Mouse (Mus musculus) midbrain, embryonic 13.5 days (tissue): Measurements from ENCODE around the gene Cadps. TPM values are rescaled to one million over a fixed set of nuclear protein-coding genes. Genes with fewer than 3 reads are reported as not detected.

Source experiments
- ATAC-seq: fragments of 200-750 bp; cut with Nextera tagmentation; 2 replicates; pipeline ENCODE4 v1.8.0; 2017; ENCODE audit warnings: mild to moderate bottlenecking, moderate TSS enrichment, moderate library complexity
- H3K27ac ChIP-seq: fragments of 300-500 bp; sonication (generic); 2 replicates; pipeline ENCODE4 v1.5.1; 2015; ENCODE audit warnings: inconsistent platforms, mild to moderate bottlenecking, moderate library complexity
- H3K27me3 ChIP-seq: fragments of 300-500 bp; sonication (generic); 2 replicates; pipeline ENCODE4 v1.6.1; 2015; ENCODE audit warnings: mild to moderate bottlenecking, inconsistent platforms
- H3K36me3 ChIP-seq: fragments of 300-500 bp; sonication (generic); 2 replicates; pipeline ENCODE4 v1.6.1; 2015; ENCODE audit warnings: mild to moderate bottlenecking, inconsistent platforms
- H3K4me1 ChIP-seq: fragments of 300-500 bp; sonication (generic); replicated peaks from 2 replicates; pipeline ENCODE4 v1.6.1; 2015; ENCODE audit warnings: inconsistent platforms
- H3K4me2 ChIP-seq: fragments of 300-500 bp; sonication (generic); replicated peaks from 2 replicates; pipeline ENCODE4 v1.6.1; 2015; ENCODE audit warnings: moderate library complexity, mild to moderate bottlenecking, inconsistent platforms
- H3K4me3 ChIP-seq: fragments of 300-500 bp; sonication (generic); replicated peaks from 2 replicates; pipeline ENCODE4 v1.5.1; 2015; ENCODE audit warnings: mild to moderate bottlenecking, inconsistent platforms
- H3K9ac ChIP-seq: fragments of 300-500 bp; sonication (generic); replicated peaks from 2 replicates; pipeline ENCODE4 v1.6.1; 2015; ENCODE audit warnings: mild to moderate bottlenecking, inconsistent platforms
- H3K9me3 ChIP-seq: fragments of 300-500 bp; sonication (generic); 2 replicates; pipeline ENCODE4 v1.6.1; 2016; ENCODE audit warnings: mild to moderate bottlenecking, inconsistent platforms
- WGBS: fragments of 180-500 bp; shearing (Covaris S2); methylation state at CpG from one replicate; pipeline ENCODE4 v1.1.7; 2015; 5-methylcytosine and 5-hydroxymethylcytosine counted together
- polyA plus RNA-seq: library from polyadenylated mRNA; unstranded; fragments of >200 nt; fragmentation: Nextera tagmentation; extraction: Ambion mirVana; gene quantifications from 2 replicates; pipeline ENCODE4 v1.2.1, GENCODE M21; 2015

Gene Cadps
- polyA plus RNA-seq, 1 experiment from 2014 or later: 24.2 TPM

DNA sequence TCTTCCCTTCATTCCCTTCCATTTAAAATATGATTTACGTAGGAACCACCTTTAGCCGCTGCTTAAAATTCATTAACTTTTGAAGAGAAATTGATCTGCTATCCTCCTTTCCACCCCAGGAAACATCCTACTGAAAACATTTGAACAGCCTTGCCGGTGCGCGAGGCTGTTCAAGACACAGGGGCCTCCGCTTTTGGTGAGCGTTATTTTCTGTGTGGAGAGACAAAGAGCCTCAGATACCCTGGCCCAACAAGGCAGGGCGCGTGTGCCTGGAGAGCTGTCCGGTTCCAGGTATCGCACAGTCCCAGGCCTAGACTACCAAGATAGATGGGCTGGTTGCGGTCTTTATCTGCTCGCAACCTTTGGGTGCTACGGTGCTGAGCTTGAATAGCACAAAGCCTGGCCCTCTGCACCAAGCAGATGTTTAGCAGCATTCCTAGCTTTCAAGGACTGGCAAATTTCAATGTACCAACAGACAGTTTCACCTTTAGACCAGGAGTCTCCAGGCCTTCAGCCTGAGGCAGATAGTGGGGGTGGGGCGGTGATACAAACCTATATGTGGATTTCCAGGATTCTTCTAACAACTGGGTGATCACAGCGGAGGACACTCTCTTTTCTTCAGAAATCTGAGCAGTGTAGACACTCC is 472.5 kb downstream of the Cadps start:
- Histone ChIP-seq H3K4me3 (no peak overlapping the region), H3K9ac (no peak overlapping the region)
- 6% methylated on average over 16 of the region's 16 CpGs for WGBS

DNA sequence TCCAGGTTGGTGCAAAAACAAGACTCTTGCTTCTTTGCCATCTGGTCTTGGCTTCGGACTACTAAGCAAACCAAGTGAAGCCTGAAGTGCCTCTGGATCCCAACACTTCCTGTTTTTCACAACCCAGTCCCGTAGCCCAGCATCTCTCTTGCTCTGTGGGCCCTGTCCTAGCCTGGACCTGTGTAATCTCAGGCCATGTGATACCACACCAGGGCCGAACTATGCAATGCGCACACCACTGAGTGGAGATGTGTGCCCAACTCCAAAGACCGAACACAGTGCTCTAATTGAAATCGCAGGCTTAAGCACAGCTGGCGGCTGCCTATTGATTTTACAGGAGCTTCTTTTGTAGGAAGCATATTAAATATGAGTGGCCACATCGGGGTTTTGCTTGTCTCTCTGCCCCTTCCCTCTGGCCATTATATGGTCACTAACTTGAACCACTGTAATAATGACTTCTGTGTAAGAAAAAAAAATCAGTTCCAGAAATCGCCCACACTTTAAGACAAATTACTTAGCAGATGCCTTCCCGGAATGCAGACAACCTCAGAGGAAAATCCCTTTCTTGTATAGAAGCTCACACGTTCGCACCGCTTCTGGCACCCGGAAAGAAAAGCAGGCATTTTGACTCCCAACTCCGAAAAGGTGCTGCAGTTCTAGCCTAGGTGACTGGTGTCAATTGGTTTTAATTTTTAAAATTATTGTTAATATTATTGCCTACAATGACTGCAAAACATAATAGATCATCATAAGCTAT is 473.4 kb downstream of the Cadps start:
- no peak overlapping the region for H3K4me2 ChIP-seq
- H3K27me3 ChIP-seq: peaks cover 99% of the 10 kb centered on the region
- H3K4me1 ChIP-seq: peaks cover 30% of the 10 kb centered on the region
- no peak for ATAC-seq
- H3K36me3 ChIP-seq: no peaks in the 10 kb centered on the region
- no peak overlapping the region for H3K27ac ChIP-seq
- H3K4me3 ChIP-seq: no peak overlapping the region
- no peak overlapping the region for H3K9ac ChIP-seq
- H3K9me3 ChIP-seq: no peaks in the 10 kb centered on the region
- 10% methylated on average over 15 of the region's 15 CpGs for WGBS

More for the DNA sequence above, 472.5 kb downstream of the Cadps start:
- peaks cover 21% of the 10 kb centered on the region for H3K4me1 ChIP-seq
- no peaks in the 10 kb centered on the region for H3K9me3 ChIP-seq
- H3K4me2 ChIP-seq: no peak overlapping the region
- H3K36me3 ChIP-seq: no peaks in the 10 kb centered on the region
- H3K27ac ChIP-seq: no peak overlapping the region
- H3K27me3 ChIP-seq: peaks cover 98% of the 10 kb centered on the region
- no peak for ATAC-seq

DNA sequence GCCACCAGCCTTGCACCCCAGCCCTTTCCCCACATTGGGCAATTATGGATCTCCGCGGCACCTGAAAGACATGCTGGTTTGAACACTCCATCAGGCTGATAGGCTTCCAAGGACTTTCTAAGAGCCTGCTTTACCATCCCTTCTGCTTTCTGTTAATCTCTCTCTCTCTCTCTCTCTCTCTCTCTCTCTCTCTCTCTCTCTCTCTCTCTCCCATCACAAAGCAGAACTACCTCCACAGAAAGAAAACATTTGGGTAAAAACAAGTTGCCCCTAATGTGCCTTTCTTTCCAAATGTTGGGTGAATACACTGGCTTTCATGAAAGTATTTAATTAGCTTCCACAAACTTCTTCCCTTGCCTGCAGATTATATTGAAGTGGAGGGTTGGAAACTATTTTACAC is 474.8 kb downstream of the Cadps start, which contains the start of gene Fezf2:
Gene Fezf2, minus strand, starts transcription at position 101 of the 400 bp plus-strand sequence.
- H3K9ac ChIP-seq: no peak within 1 kb of the TSS
- ATAC-seq: no peak
- H3K4me1 ChIP-seq: peaks cover 32% of the 10 kb centered on the region

DNA sequence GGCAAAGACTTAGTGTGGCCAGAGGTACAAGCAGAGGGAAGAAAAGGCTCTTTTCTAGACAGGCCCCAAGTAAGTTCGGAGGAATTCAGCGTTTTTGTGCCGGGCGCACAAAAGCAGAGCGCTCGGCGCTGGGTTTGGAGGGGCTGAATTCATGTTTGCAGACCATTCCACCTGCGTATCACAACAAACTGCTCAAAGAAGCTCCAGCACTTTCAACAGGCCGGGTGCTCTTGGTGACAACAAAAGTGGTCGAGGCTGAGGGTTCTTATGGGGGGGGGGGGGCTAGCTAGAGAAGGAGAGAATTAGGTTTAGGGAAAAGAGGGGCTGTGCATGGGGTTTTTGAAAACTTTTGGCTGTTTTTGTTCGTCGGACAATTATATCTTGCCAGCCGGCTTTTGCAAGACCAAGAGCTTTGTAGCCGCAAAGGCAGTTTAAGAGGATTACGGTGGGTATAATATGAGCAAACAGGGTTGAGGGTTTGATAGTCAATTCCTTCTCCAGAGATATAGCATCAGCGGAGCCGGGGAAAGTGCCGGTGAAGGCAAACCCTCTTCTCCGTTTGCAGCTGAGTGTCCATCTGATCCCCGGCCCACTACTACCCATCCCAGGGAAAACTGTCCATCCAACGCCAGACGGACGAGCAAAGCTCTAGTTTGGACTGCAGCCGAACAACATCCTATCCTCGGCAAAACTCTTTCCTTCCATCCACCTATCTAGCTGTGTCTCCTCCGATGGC is 475.8 kb downstream of the Cadps start:
- Histone ChIP-seq H3K4me2 (peak overlapping the region; percentile 37), H3K4me1 (peaks cover 35% of the 10 kb centered on the region), H3K9me3 (no peaks in the 10 kb centered on the region), H3K27me3 (peaks cover 100% of the 10 kb centered on the region), H3K36me3 (no peaks in the 10 kb centered on the region), H3K4me3 (0 out of 2 replicates have a peak overlapping the region, but pooled peaks have one; percentile 14), H3K9ac (no peak overlapping the region), H3K27ac (no peak overlapping the region)
- no peak for ATAC-seq
- WGBS: 1% methylated on average over 26 of the region's 26 CpGs

More for the DNA sequence above, 474.8 kb downstream of the Cadps start, which contains the start of gene Fezf2:
- 0% methylated on average over 2 of the region's 2 CpGs for WGBS
- Histone ChIP-seq H3K36me3 (no peaks in the 10 kb centered on the region), H3K4me2 (peak within 1 kb of the TSS; percentile 37), H3K9me3 (no peaks in the 10 kb centered on the region), H3K27me3 (peaks cover 99% of the 10 kb centered on the region), H3K4me3 (0 out of 2 replicates have a peak within 1 kb of the TSS, but pooled peaks have one; percentile 14), H3K27ac (no peak within 1 kb of the TSS)

DNA sequence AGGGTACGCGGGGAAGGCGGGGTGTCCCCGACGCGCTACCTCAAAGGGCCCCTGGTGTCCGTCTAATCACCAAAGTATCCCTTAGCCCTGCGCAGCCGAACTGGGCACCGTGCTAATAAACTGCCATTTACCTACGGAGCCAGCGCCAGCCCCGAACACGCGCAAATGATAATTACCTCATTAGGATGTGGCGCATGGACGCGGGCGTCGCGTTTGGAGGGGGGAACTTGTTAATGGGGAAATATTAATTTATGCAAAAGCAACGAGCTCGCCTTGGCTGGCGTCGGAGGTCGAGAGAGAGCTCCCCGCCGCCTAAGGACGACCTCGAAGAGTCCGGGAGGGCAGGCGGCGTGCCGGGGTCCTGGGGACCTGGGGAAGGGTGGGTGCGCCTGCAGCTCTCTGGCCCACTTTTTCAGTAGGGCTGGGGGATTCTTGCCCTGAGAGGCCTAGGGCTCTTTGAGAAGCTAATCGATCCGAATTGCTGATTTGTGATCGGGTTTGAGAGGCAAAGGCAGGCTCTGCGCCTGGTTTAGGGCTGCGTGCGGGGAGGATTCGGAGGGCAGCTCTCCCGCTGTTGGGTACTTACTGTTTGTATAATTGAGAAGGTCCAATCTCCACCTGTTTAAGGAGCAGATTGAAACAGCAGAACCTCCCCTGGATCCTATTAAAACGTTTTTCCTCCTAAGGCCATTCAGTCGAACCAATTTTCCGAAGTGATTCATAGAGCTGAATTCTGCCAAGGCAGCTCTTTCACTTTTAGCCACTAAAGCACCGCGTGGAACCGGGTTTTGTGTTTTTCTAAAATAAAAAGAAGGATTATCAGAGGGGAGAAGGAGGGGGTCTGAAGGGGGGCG is 476.6 kb downstream of the Cadps start:
- H3K36me3 ChIP-seq: no peaks in the 10 kb centered on the region
- WGBS: under 1% methylated on average over 50 of the region's 50 CpGs
- H3K27me3 ChIP-seq: peaks cover 100% of the 10 kb centered on the region
- H3K4me3 ChIP-seq: peak overlapping the region; percentile 33
- H3K9ac ChIP-seq: 0 out of 2 replicates have a peak overlapping the region, but pooled peaks have one; percentile 3
- peak overlapping the region; percentile 37 for H3K4me2 ChIP-seq
- H3K27ac ChIP-seq: peak overlapping the region; percentile 44; the same call in 1 of the 2 replicates
- peaks cover 41% of the 10 kb centered on the region for H3K4me1 ChIP-seq
- no peaks in the 10 kb centered on the region for H3K9me3 ChIP-seq
- no peak; the same call in 1 of the 2 replicates for ATAC-seq

DNA sequence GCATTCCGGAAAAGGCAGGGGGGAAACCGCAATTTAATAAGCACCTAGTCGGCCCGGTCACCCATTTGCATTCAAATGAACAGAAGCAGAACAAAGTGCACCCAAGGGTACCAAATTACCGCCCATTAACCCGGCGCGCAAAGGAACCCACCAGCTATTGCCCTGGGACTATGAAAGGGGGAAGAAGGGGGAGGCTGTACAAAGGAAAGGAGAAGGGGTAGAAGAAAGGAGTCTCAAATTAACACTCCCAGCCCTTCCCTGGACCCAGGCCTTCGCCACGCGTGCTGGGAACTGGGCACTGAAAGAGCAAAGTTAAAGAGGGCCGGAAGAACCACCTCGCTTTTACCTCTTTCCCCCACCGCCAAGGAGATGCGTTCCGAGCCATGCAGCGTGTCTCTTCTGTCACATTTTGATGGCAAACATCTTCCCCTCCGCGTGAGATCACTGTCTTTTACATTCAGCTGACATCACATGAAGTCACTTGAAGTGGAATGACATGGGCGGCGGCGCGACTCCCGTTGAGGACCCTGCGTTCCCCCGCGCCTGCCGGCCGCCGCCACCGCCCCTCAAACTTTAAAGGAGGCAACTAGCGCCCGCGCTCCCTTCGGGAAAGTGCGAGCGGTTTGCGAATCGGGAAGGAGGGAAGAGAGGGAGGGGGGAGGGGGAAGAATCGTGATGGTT is 477.5 kb downstream of the Cadps start:
- Histone ChIP-seq H3K4me2 (peak overlapping the region; percentile 37), H3K36me3 (no peaks in the 10 kb centered on the region), H3K27ac (peak overlapping the region; percentile 47; the same call in 1 of the 2 replicates), H3K27me3 (peaks cover 100% of the 10 kb centered on the region), H3K4me1 (peaks cover 46% of the 10 kb centered on the region), H3K9ac (peak overlapping the region; percentile 54), H3K9me3 (no peaks in the 10 kb centered on the region), H3K4me3 (peak overlapping the region; percentile 33)
- ATAC-seq: no peak
- 1% methylated on average over 40 of the region's 40 CpGs for WGBS

DNA sequence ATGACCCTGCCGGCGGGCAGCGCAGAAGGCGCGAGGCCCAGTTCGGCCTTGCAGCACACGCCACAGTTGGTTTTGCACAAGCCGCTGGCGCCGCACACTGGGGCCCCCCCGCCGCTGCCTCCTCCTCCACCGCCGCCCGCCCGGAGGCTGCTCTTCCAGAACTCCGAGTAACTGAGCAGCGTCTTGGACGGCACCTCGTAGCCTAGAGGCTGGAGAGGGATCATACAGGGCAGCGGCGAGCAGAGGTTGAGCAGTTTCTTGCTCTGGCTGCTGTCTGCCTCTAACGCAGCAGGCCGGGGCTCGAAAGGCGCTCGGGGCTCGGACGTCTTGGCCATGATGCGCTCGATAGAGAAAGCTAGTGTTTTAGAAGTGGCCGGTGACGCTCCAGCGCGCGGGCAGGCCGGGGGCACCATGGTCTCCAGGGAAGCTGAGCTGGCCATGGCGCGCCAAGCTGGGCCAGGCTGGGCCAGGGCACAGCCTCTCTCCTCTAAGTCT is 478.1 kb downstream of the Cadps start:
- ATAC-seq: 0 out of 2 replicates have a peak, but pooled peaks have one; percentile 12
- H3K27ac ChIP-seq: peak overlapping the region; percentile 60
- 0% methylated on average over 37 of the region's 39 CpGs for WGBS
- H3K4me1 ChIP-seq: peaks cover 50% of the 10 kb centered on the region
- no peaks in the 10 kb centered on the region for H3K36me3 ChIP-seq
- H3K9ac ChIP-seq: peak overlapping the region; percentile 54
- peaks cover 100% of the 10 kb centered on the region for H3K27me3 ChIP-seq
- peak overlapping the region; percentile 33 for H3K4me3 ChIP-seq
- peak overlapping the region; percentile 37 for H3K4me2 ChIP-seq
- no peaks in the 10 kb centered on the region for H3K9me3 ChIP-seq

DNA sequence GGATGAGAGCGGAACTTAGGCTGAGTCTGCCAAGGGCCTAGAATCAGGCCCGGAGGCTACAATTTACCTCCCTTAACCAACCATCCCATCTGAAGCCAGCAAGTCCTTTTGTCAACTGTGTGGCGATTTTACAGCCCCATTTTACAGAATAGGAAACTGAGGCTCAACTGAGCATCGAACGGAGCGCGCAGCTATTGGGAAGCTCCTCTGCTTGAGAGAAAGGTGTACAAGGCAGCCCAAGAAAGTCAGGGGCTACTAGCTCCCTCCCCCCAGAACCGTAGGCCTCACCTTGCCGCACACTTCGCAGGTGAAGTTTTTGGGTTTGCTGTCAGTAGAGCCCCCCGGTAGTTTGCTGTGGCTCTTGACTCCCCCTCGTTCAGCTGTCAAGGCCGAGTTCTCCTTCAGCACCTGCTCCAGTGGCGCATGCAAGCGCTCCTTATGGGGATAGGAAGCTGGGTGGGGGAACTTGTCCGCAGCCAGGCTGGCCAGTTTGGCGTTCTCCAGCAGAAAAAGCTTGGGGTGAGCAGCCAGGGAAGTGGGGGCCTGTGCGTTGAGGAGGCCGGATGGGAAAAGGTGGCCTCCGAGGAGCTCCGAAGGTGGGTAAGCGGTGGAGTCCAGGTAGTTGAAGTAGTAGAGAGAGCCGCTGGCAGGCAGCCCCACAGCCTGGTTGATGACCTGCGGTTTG is 478.7 kb downstream of the Cadps start:
- Histone ChIP-seq H3K27me3 (peaks cover 100% of the 10 kb centered on the region), H3K9ac (peak overlapping the region; percentile 54), H3K9me3 (no peaks in the 10 kb centered on the region), H3K27ac (peak overlapping the region; percentile 60; the same call in 1 of the 2 replicates), H3K4me3 (peak overlapping the region; percentile 33), H3K4me2 (peak overlapping the region; percentile 37), H3K4me1 (peaks cover 50% of the 10 kb centered on the region), H3K36me3 (no peaks in the 10 kb centered on the region)
- 4% methylated on average over 24 of the region's 24 CpGs for WGBS
- ATAC-seq: no peak

DNA sequence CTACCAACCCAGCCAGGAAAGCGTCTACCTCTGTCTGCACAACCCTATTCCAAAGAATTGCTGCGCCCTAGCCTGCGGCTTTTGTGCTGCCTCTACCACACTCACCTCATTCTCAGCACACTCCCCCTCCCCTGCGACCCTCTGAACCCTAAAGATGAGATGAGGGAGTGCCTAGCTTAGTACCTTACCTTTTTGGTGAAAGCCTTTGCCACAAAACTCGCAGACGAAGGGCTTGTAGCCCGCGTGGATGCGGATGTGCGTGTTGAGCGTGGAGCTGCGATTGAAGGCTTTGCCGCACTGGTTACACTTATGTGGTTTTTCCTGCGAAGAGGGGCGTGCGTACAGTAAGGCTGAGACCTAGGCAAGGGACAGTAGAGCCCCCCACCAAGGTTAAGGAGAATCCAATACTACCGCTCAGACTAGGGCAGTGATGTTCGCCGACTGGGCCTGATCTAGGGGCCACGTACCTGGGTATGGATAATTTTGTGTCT is 479.4 kb downstream of the Cadps start:
- H3K4me1 ChIP-seq: peaks cover 50% of the 10 kb centered on the region
- peak overlapping the region; percentile 33 for H3K4me3 ChIP-seq
- no peak overlapping the region; the same call in 1 of the 2 replicates for H3K27ac ChIP-seq
- no peaks in the 10 kb centered on the region for H3K9me3 ChIP-seq
- peak overlapping the region; percentile 21 for H3K9ac ChIP-seq
- H3K36me3 ChIP-seq: no peaks in the 10 kb centered on the region
- H3K27me3 ChIP-seq: peaks cover 99% of the 10 kb centered on the region
- peak overlapping the region; percentile 37 for H3K4me2 ChIP-seq
- WGBS: 2% methylated on average over 20 of the region's 20 CpGs
- ATAC-seq: no peak
